Mouse (Mus musculus): ENCODE results near the gene Zfp106. TPM values are rescaled to one million over a fixed set of nuclear protein-coding genes. Genes with fewer than 3 reads are reported as not detected.
"Not testable (repeated sequence)": the region's sequence is repeated elsewhere in the genome, so short reads cannot be mapped to it uniquely, and the experiment has no call there.

The Zfp106 gene
- polyA plus RNA-seq, 1 experiment: 287 TPM

GRCm38 (mm10) chr2:120571081-120571480 is 7.4 kb upstream of the Zfp106 start:
- H3K36me3 ChIP-seq (ENCODE audit: control insufficient read depth, insufficient read depth, low read length, poor library complexity, severe bottlenecking): no peaks in the 10 kb centered on the region; the same call in 1 of the 2 replicates
- TF ChIP-seq EP300 (IDR thresholded peaks at IDR 0.05; ENCODE audit: insufficient read depth, low read depth, low read length): no peak
- no peak for TF ChIP-seq CTCF (IDR thresholded peaks at IDR 0.05; ENCODE audit: low read depth, low read length)
- no peak for TF ChIP-seq POLR2A (IDR thresholded peaks at IDR 0.05; ENCODE audit: insufficient read depth, low read length)
- no peak overlapping the region for H3K9ac ChIP-seq (ENCODE audit: low read depth, poor library complexity, severe bottlenecking)
- H3K4me3 ChIP-seq (ENCODE audit: low read depth, low read length): no peak overlapping the region
- no peaks in the 10 kb centered on the region for H3K27me3 ChIP-seq (ENCODE audit: control insufficient read depth, insufficient read depth, low read length, poor library complexity, severe bottlenecking)
- H3K9me3 ChIP-seq (replicated peaks; ENCODE audit: control insufficient read depth, insufficient read depth, low read length, poor library complexity, severe bottlenecking): no peaks in the 10 kb centered on the region
- H3K4me1 ChIP-seq (ENCODE audit: control insufficient read depth, insufficient read depth, low read length): no peaks in the 10 kb centered on the region
- no peak overlapping the region for H3K27ac ChIP-seq (ENCODE audit: insufficient read depth, low read length)

GRCm38 (mm10) chr2:120567798-120568320 is 4.2 kb upstream of the Zfp106 start:
- Histone ChIP-seq H3K9me3 (replicated peaks; ENCODE audit: control insufficient read depth, insufficient read depth, low read length, poor library complexity, severe bottlenecking) (no peaks in the 10 kb centered on the region), H3K4me3 (ENCODE audit: low read depth, low read length) (peak overlapping the region; percentile 85), H3K27me3 (ENCODE audit: control insufficient read depth, insufficient read depth, low read length, poor library complexity, severe bottlenecking) (no peaks in the 10 kb centered on the region), H3K9ac (ENCODE audit: low read depth, poor library complexity, severe bottlenecking) (peak overlapping the region; percentile 67), H3K4me1 (ENCODE audit: control insufficient read depth, insufficient read depth, low read length) (no peaks in the 10 kb centered on the region), H3K36me3 (ENCODE audit: control insufficient read depth, insufficient read depth, low read length, poor library complexity, severe bottlenecking) (no peaks in the 10 kb centered on the region; the same call in 1 of the 2 replicates), H3K27ac (ENCODE audit: insufficient read depth, low read length) (no peak overlapping the region)
- TF ChIP-seq CTCF (IDR thresholded peaks at IDR 0.05; ENCODE audit: low read depth, low read length) (no peak), EP300 (IDR thresholded peaks at IDR 0.05; ENCODE audit: insufficient read depth, low read depth, low read length) (no peak), POLR2A (IDR thresholded peaks at IDR 0.05; ENCODE audit: insufficient read depth, low read length) (no peak)

GRCm38 (mm10) chr2:120566886-120567797 is 3.5 kb upstream of the Zfp106 start, which contains the start of gene Snap23:
Snap23 (plus strand) TSS chr2:120567671.
- H3K4me1 ChIP-seq (ENCODE audit: control insufficient read depth, insufficient read depth, low read length): no peaks in the 10 kb centered on the region
- no peaks in the 10 kb centered on the region for H3K9me3 ChIP-seq (replicated peaks; ENCODE audit: control insufficient read depth, insufficient read depth, low read length, poor library complexity, severe bottlenecking)
- peaks cover under 1% of the 10 kb centered on the region for H3K36me3 ChIP-seq (ENCODE audit: control insufficient read depth, insufficient read depth, low read length, poor library complexity, severe bottlenecking)
- peak within 1 kb of the TSS; percentile 74 for H3K9ac ChIP-seq (ENCODE audit: low read depth, poor library complexity, severe bottlenecking)
- H3K27ac ChIP-seq (ENCODE audit: insufficient read depth, low read length): peak within 1 kb of the TSS; percentile 87
- TF ChIP-seq POLR2A (IDR thresholded peaks at IDR 0.05; ENCODE audit: insufficient read depth, low read length) (no peak), EP300 (IDR thresholded peaks at IDR 0.05; ENCODE audit: insufficient read depth, low read depth, low read length) (0 out of 2 replicates have a peak, but pooled peaks have one; percentile 3), CTCF (IDR thresholded peaks at IDR 0.05; ENCODE audit: low read depth, low read length) (no peak)
- peak within 1 kb of the TSS; percentile 85 for H3K4me3 ChIP-seq (ENCODE audit: low read depth, low read length)
- H3K27me3 ChIP-seq (ENCODE audit: control insufficient read depth, insufficient read depth, low read length, poor library complexity, severe bottlenecking): no peaks in the 10 kb centered on the region

- Histone ChIP-seq H3K4me3 (ENCODE audit: low read depth, low read length) (no peak overlapping the region), H3K27ac (ENCODE audit: insufficient read depth, low read length) (no peak overlapping the region), H3K4me1 (ENCODE audit: control insufficient read depth, insufficient read depth, low read length) (no peaks in the 10 kb centered on the region), H3K27me3 (ENCODE audit: control insufficient read depth, insufficient read depth, low read length, poor library complexity, severe bottlenecking) (no peaks in the 10 kb centered on the region), H3K9ac (ENCODE audit: low read depth, poor library complexity, severe bottlenecking) (no peak overlapping the region), H3K36me3 (ENCODE audit: control insufficient read depth, insufficient read depth, low read length, poor library complexity, severe bottlenecking) (peaks cover 12% of the 10 kb centered on the region), H3K9me3 (replicated peaks; ENCODE audit: control insufficient read depth, insufficient read depth, low read length, poor library complexity, severe bottlenecking) (no peaks in the 10 kb centered on the region)
- TF ChIP-seq CTCF (IDR thresholded peaks at IDR 0.05; ENCODE audit: low read depth, low read length) (no peak), EP300 (IDR thresholded peaks at IDR 0.05; ENCODE audit: insufficient read depth, low read depth, low read length) (no peak), POLR2A (IDR thresholded peaks at IDR 0.05; ENCODE audit: insufficient read depth, low read length) (no peak)
These were observed 1.7 kb upstream of the Zfp106 start for GRCm38 (mm10) chr2:120565363-120565762.

- peaks cover 12% of the 10 kb centered on the region for H3K36me3 ChIP-seq (ENCODE audit: control insufficient read depth, insufficient read depth, low read length, poor library complexity, severe bottlenecking)
- H3K4me1 ChIP-seq (ENCODE audit: control insufficient read depth, insufficient read depth, low read length); H3K4me3 ChIP-seq (ENCODE audit: low read depth, low read length); H3K9ac ChIP-seq (ENCODE audit: low read depth, poor library complexity, severe bottlenecking); H3K27ac ChIP-seq (ENCODE audit: insufficient read depth, low read length); H3K27me3 ChIP-seq (ENCODE audit: control insufficient read depth, insufficient read depth, low read length, poor library complexity, severe bottlenecking); H3K9me3 ChIP-seq (replicated peaks; ENCODE audit: control insufficient read depth, insufficient read depth, low read length, poor library complexity, severe bottlenecking): not testable (repeated sequence)
These were observed 1.0 kb upstream of the Zfp106 start for GRCm38 (mm10) chr2:120564548-120565188.

DNA sequence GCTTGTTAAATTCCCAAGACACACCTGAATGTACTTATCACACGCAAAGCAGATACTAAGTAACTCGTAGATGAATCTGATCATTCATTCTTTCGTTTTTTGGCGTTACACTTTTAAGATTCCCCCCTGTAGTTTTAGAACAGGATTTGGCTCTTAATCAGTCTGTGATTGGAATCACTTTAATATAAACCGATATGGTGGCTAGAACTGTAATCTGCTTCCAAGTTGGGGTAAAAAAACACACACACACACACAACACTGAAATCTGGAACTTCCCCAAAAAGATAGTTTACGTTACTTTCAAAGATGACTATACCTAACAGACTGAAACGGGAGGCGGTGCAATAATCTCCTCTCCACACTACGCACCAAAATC is 796 bp downstream of the Zfp106 start:
- Histone ChIP-seq H3K4me1 (ENCODE audit: control insufficient read depth, insufficient read depth, low read length) (no peaks in the 10 kb centered on the region), H3K27me3 (ENCODE audit: control insufficient read depth, insufficient read depth, low read length, poor library complexity, severe bottlenecking) (no peaks in the 10 kb centered on the region), H3K27ac (ENCODE audit: insufficient read depth, low read length) (peak overlapping the region; percentile 52), H3K4me3 (ENCODE audit: low read depth, low read length) (peak overlapping the region; percentile 82), H3K36me3 (ENCODE audit: control insufficient read depth, insufficient read depth, low read length, poor library complexity, severe bottlenecking) (peaks cover 14% of the 10 kb centered on the region), H3K9ac (ENCODE audit: low read depth, poor library complexity, severe bottlenecking) (peak overlapping the region; percentile 74), H3K9me3 (replicated peaks; ENCODE audit: control insufficient read depth, insufficient read depth, low read length, poor library complexity, severe bottlenecking) (no peaks in the 10 kb centered on the region)
- TF ChIP-seq CTCF (IDR thresholded peaks at IDR 0.05; ENCODE audit: low read depth, low read length) (no peak), EP300 (IDR thresholded peaks at IDR 0.05; ENCODE audit: insufficient read depth, low read depth, low read length) (no peak)
